In the genomic region with DNA sequence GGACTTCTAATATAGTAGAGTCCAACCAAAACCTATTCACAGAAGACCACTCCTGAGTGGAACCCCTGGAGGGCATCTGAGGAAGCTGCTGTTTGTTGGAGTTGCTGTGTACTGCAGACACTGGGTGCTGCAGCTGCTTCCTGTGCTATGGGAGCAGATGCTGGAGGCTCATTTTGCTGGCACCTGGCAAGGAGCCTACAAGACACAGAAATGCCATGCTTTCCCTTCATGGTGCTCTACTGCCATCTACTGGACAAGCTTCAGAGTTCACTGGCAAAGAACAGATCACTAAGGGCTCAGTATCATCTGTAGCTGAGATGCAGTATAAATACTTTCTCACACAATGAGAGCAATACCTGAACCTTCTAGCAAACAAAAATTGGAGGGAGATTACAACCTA, we compare ENCODE assay signal across 10 mouse cellular contexts. TPM values are rescaled to one million over a fixed set of nuclear protein-coding genes. Genes with fewer than 3 reads are reported as not detected.
DNase-seq lines count a peak whose midpoint lies in the region; ATAC-seq and TF ChIP-seq lines count a peak whose summit lies in the region.
"Not testable (repeated sequence)": the region's sequence is repeated elsewhere in the genome, so short reads cannot be mapped to it uniquely, and the experiment has no call there.
"Had no signal": no experiment of that assay in that cellular context is flagged by ENCODE, and none has a peak within 500 bp of the region (broad histone marks: within the 10 kb centered on the region; RNA-seq: fewer than 3 reads in every experiment).

No protein-coding gene starts in this region.

- TF ChIP-seq CTCF in intestine, postnatal 0 days (IDR thresholded peaks at IDR 0.05; ENCODE audit: low read depth): peak; percentile 94

- not testable (repeated sequence) for H3K4me1 ChIP-seq in intestine, postnatal 0 days (replicated peaks; ENCODE audit: control insufficient read depth, insufficient read depth, low read length); midbrain, embryonic 11.5 days (ENCODE audit: control insufficient read depth, insufficient read depth, low read length)

- H3K4me3 ChIP-seq in intestine, postnatal 0 days (ENCODE audit: low read depth, low read length); midbrain, embryonic 11.5 days (ENCODE audit: low read depth, low read length): not testable (repeated sequence)

- not testable (repeated sequence) for H3K27me3 ChIP-seq in intestine, postnatal 0 days (replicated peaks; ENCODE audit: control insufficient read depth, insufficient read depth, low read length); midbrain, embryonic 11.5 days (ENCODE audit: control insufficient read depth, insufficient read depth, low read length)

- not testable (repeated sequence) for H3K36me3 ChIP-seq in intestine, postnatal 0 days (ENCODE audit: control insufficient read depth, insufficient read depth); midbrain, embryonic 11.5 days (ENCODE audit: control insufficient read depth, insufficient read depth, low read length)

- not testable (repeated sequence) for H3K9me3 ChIP-seq in intestine, postnatal 0 days (ENCODE audit: control insufficient read depth); midbrain, embryonic 11.5 days (ENCODE audit: control insufficient read depth, low read length)

- peak; percentile 43 for ATAC-seq in intestine, postnatal 0 days
- peak; percentile 72 for ATAC-seq in midbrain, embryonic 11.5 days (ENCODE audit: low FRiP score)

- not testable (repeated sequence) for H3K9ac ChIP-seq in intestine, postnatal 0 days (ENCODE audit: low read depth, low read length); midbrain, embryonic 11.5 days (ENCODE audit: low read length)

- DNase-seq in 3134 (ENCODE audit: extremely low read depth, insufficient read length, low spot score): peak; percentile 15
- peak; percentile 66 for DNase-seq in adrenal gland, adult 2 months
- DNase-seq in embryo, embryonic 10.5 days (ENCODE audit: low spot score): peak; percentile 84
- peak; percentile 46 for DNase-seq in gastrocnemius, postnatal 25 days
- DNase-seq in left cerebral cortex, adult 9 months (ENCODE audit: low spot score in 2 of 2): peak; percentile 42 to 88
- DNase-seq in midbrain, embryonic 11.5 days (ENCODE audit: low spot score, missing footprints): peak; percentile 93
- DNase-seq in right cerebral cortex, postnatal 36 days (ENCODE audit: low spot score in 2 of 2): peak; percentile 53 to 72

- H3K27ac ChIP-seq in intestine, postnatal 0 days (ENCODE audit: low read depth, low read length); midbrain, embryonic 11.5 days (ENCODE audit: low read depth, low read length): not testable (repeated sequence)

- not testable (repeated sequence) for H3K4me2 ChIP-seq in intestine, postnatal 0 days (replicated peaks; ENCODE audit: low read depth); midbrain, embryonic 11.5 days

RNA-seq across cellular contexts. Expression of gene H2-M10.5, which starts 16.1 kb away (rescaled TPM):
- not detected for total RNA-seq in adrenal gland, adult 2 months (2021)
- not detected in 2 replicates for polyA plus RNA-seq in adrenal gland, adult 2 months (2012; rRNA removed)
- not detected for total RNA-seq in gastrocnemius, postnatal 25 days (2021)
- polyA plus RNA-seq in intestine, postnatal 0 days (2015; fragmentation: Nextera tagmentation; extraction: Ambion mirVana): not detected in 2 replicates
- polyA plus RNA-seq in midbrain, embryonic 11.5 days (2014; fragmentation: Nextera tagmentation; extraction: Ambion mirVana): not detected in 2 replicates
- polyA plus RNA-seq: C2C12; limb, embryonic 15.5 days had no signal

RNA-seq across cellular contexts. Expression of gene H2-M10.6, which starts 23.2 kb away (rescaled TPM):
- total RNA-seq in adrenal gland, adult 2 months (2021): not detected
- polyA plus RNA-seq in adrenal gland, adult 2 months (2012; rRNA removed): not detected in 2 replicates
- not detected for total RNA-seq in gastrocnemius, postnatal 25 days (2021)
- polyA plus RNA-seq in intestine, postnatal 0 days (2015; fragmentation: Nextera tagmentation; extraction: Ambion mirVana): not detected in 2 replicates
- not detected in 2 replicates for polyA plus RNA-seq in midbrain, embryonic 11.5 days (2014; fragmentation: Nextera tagmentation; extraction: Ambion mirVana)
- polyA plus RNA-seq: C2C12; limb, embryonic 15.5 days had no signal

RNA-seq across cellular contexts. Expression of gene Trim26, which starts 48.1 kb away (rescaled TPM):
- 10 to 100 TPM; 49.1 to 54.6 TPM for total RNA-seq in adrenal gland, adult 2 months (2021)
- polyA plus RNA-seq in adrenal gland, adult 2 months (2012; rRNA removed): 38.8 and 40.9 TPM in 2 replicates
- 10 to 100 TPM; 15.2 to 16.7 TPM for total RNA-seq in gastrocnemius, postnatal 25 days (2021)
- 27.4 and 32.2 TPM in 2 replicates for polyA plus RNA-seq in intestine, postnatal 0 days (2015; fragmentation: Nextera tagmentation; extraction: Ambion mirVana)
- polyA plus RNA-seq in midbrain, embryonic 11.5 days (2014; fragmentation: Nextera tagmentation; extraction: Ambion mirVana): 32.4 and 35.0 TPM in 2 replicates

Comparison
In these comparisons a context has a peak if more than half of its experiments do, and no peak if none do; other contexts are left out.
1. DNase-seq: peak in every context shown above with its lines; median percentile 93 in midbrain, embryonic 11.5 days; 84 in embryo, embryonic 10.5 days; 66 in adrenal gland, adult 2 months; 65 in left cerebral cortex, adult 9 months; 62 in right cerebral cortex, postnatal 36 days; 46 in gastrocnemius, postnatal 25 days; 15 in 3134.